Mouse (Mus musculus) cerebellum, adult 11 months (tissue): ENCODE results near the gene Asxl1.
"Not testable (repeated sequence)": the region's sequence is repeated elsewhere in the genome, so short reads cannot be mapped to it uniquely, and the experiment has no call there.

ENCODE experiments used
- DNase-seq: peaks from one replicate; pipeline ENCODE4 v3.0.0; 2022

Asxl1 gene

GRCm38 (mm10) chr2:153346221-153347182 lies 873 bp downstream of the Asxl1 start:
- DNase-seq: peak; percentile 54

- no peak for DNase-seq
These were observed 1.7 kb downstream of the Asxl1 start for GRCm38 (mm10) chr2:153347183-153347781.

GRCm38 (mm10) chr2:153348100-153348831 lies 2.6 kb downstream of the Asxl1 start:
- DNase-seq: no peak

GRCm38 (mm10) chr2:153350552-153351181 lies 5.0 kb downstream of the Asxl1 start:
- DNase-seq: no peak

- DNase-seq: no peak
These were observed 9.0 kb downstream of the Asxl1 start for GRCm38 (mm10) chr2:153354648-153355047.

- no peak for DNase-seq
These were observed 11.2 kb downstream of the Asxl1 start for GRCm38 (mm10) chr2:153356784-153357183.

- no peak for DNase-seq
These were observed 15.6 kb downstream of the Asxl1 start for GRCm38 (mm10) chr2:153361101-153361710.

GRCm38 (mm10) chr2:153364531-153364930 lies 18.9 kb downstream of the Asxl1 start:
- not testable (repeated sequence) for DNase-seq

GRCm38 (mm10) chr2:153370871-153371270 lies 25.2 kb downstream of the Asxl1 start:
- DNase-seq: no peak

- DNase-seq: no peak
These were observed 29.8 kb downstream of the Asxl1 start for GRCm38 (mm10) chr2:153375380-153375779.

GRCm38 (mm10) chr2:153380479-153380878 lies 34.9 kb downstream of the Asxl1 start:
- no peak for DNase-seq

GRCm38 (mm10) chr2:153389831-153390230 lies 44.2 kb downstream of the Asxl1 start:
- no peak for DNase-seq

- DNase-seq: peak; percentile 55
These were observed 47.4 kb downstream of the Asxl1 start for GRCm38 (mm10) chr2:153393045-153393444.

- no peak for DNase-seq
These were observed 52.3 kb downstream of the Asxl1 start for GRCm38 (mm10) chr2:153397790-153398515.

- DNase-seq: no peak
These were observed 53.5 kb downstream of the Asxl1 start for GRCm38 (mm10) chr2:153399166-153399565.

- no peak for DNase-seq
These were observed 58.4 kb downstream of the Asxl1 start for GRCm38 (mm10) chr2:153404062-153404461.

GRCm38 (mm10) chr2:153404882-153405281 lies 59.3 kb downstream of the Asxl1 start:
- no peak for DNase-seq

GRCm38 (mm10) chr2:153406882-153407281 lies 61.3 kb downstream of the Asxl1 start:
- no peak for DNase-seq

GRCm38 (mm10) chr2:153408971-153409370 lies 63.3 kb downstream of the Asxl1 start:
- no peak for DNase-seq

- DNase-seq: no peak
These were observed 65.9 kb downstream of the Asxl1 start for GRCm38 (mm10) chr2:153411557-153411956.

GRCm38 (mm10) chr2:153412563-153412962 lies 66.9 kb downstream of the Asxl1 start:
- DNase-seq: no peak

- no peak for DNase-seq
These were observed 69.0 kb downstream of the Asxl1 start for GRCm38 (mm10) chr2:153414607-153415006.
